Mouse (Mus musculus) layer of hippocampus, adult 8-10 months (tissue): ENCODE measurements around the gene Vmn2r105. TPM values are rescaled to one million over a fixed set of nuclear protein-coding genes. Genes with fewer than 3 reads are reported as not detected.

Experiments
- DNase-seq, 2 experiments: peaks; one replicate each; pipeline ENCODE4 v3.0.0; 2022; ENCODE audit warnings: low spot score in 2 of 2
- total RNA-seq, 4 experiments: library from RNA; stranded (reverse); gene quantifications; 2 replicates each; pipeline ENCODE4 v1.2.4; 2022

The Vmn2r105 gene
- total RNA-seq: not detected

- DNase-seq: no peak
These were observed at the start of gene Vmn2r105 for GRCm38 (mm10) chr17:20234952-20235351. Vmn2r105 (minus strand) TSS chr17:20235052.

- no peak for DNase-seq
These were observed 20.7 kb upstream of the Vmn2r105 start for GRCm38 (mm10) chr17:20255522-20255921.

- no peak for DNase-seq
These were observed 51.9 kb downstream of the Vmn2r105 start, which contains the start of gene Fpr-rs6 for GRCm38 (mm10) chr17:20182997-20183396. Fpr-rs6 (minus strand) TSS chr17:20183097.

Other genes with a start within 250 kb of the Vmn2r105 start
- not detected for gene Vmn2r104, start 186.7 kb downstream of the Vmn2r105 start, total RNA-seq
- not detected for gene Fpr-rs7, start 120.8 kb downstream of the Vmn2r105 start, total RNA-seq
- not detected for gene Fpr-rs6, start 52.0 kb downstream of the Vmn2r105 start, total RNA-seq
- not detected for gene Vmn2r106, start 50.5 kb upstream of the Vmn2r105 start, total RNA-seq
- gene Vmn2r107, start 110.2 kb upstream of the Vmn2r105 start, total RNA-seq: not detected
- gene Vmn1r224, start 179.1 kb upstream of the Vmn2r105 start, total RNA-seq: not detected
- under 1 TPM in 2 of 4 experiments, not detected in 2; 0.04 to 0.12 TPM for gene Vmn2r108, start 246.3 kb upstream of the Vmn2r105 start, total RNA-seq